Mouse (Mus musculus): ENCODE measurements around the gene Gm9945.
A peak's percentile ranks its signal among the peaks of the same experiment; 100 is the strongest.

Gm9945 gene

GRCm38 (mm10) chr11:53522930-53523329 lies 43.0 kb downstream of the Gm9945 start:
- DNase-seq (ENCODE audit: low spot score in 2 of 2): no peak

- DNase-seq (ENCODE audit: low spot score in 2 of 2): no peak
These were observed 43.8 kb downstream of the Gm9945 start for GRCm38 (mm10) chr11:53523545-53524405.

- DNase-seq (ENCODE audit: low spot score in 2 of 2): peak in 1 of 2 experiments; percentile 35
These were observed 44.9 kb downstream of the Gm9945 start for GRCm38 (mm10) chr11:53524905-53525304.

GRCm38 (mm10) chr11:53525461-53525860 lies 45.5 kb downstream of the Gm9945 start:
- DNase-seq (ENCODE audit: low spot score in 2 of 2): no peak

GRCm38 (mm10) chr11:53528397-53529252 lies 48.7 kb downstream of the Gm9945 start:
- no peak for DNase-seq (ENCODE audit: low spot score in 2 of 2)

- DNase-seq (ENCODE audit: low spot score in 2 of 2): no peak
These were observed 49.2 kb downstream of the Gm9945 start for GRCm38 (mm10) chr11:53529253-53529557.

- no peak for DNase-seq (ENCODE audit: low spot score in 2 of 2)
These were observed 50.0 kb downstream of the Gm9945 start for GRCm38 (mm10) chr11:53530001-53530400.
